Mouse (Mus musculus) gonadal fat pad, adult 2 months (tissue): ENCODE results near the gene Immp2l. TPM values are rescaled to one million over a fixed set of nuclear protein-coding genes. Genes with fewer than 3 reads are reported as not detected.
A peak's percentile ranks its signal among the peaks of the same experiment; 100 is the strongest.
"Not testable (repeated sequence)": the region's sequence is repeated elsewhere in the genome, so short reads cannot be mapped to it uniquely, and the experiment has no call there.

ENCODE experiments used
- DNase-seq: peaks from one replicate; pipeline ENCODE4 v3.0.0-alpha.2; 2012; ENCODE audit warnings: low read depth
- polyA plus RNA-seq: library from polyadenylated mRNA; depleted of rRNA; stranded (reverse); fragments of >200 nt; gene quantifications from 2 replicates; pipeline ENCODE4 v1.2.3, GENCODE M21; 2012

The Immp2l gene
- polyA plus RNA-seq, 1 experiment = 8.4 TPM

DNA sequence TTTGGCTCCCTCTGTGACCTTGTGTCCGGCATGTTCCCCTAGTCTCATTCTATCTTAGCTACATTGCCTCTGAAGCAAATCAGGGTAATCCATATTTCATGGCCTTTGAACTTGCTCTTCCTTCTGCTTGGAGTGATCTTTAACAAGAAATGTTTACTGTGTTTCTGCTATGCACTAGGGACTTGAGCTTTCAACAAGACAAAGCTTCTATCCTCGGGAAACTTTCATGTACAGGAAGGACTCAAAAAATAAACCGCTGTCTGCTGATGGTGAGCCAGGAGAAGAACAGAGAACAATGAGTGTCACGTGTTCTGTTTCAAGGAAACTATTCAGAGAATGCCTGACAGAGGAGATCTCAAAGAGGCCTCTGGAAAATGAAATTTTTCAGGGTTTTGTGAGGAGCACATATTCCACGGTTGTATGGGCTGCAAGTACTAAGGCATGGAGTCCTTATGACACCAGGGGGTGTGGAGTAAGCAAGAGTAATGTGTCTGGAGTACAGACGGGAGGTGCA lies 814.5 kb downstream of the Immp2l start:
- no peak for DNase-seq

GRCm38 (mm10) chr12:41839241-41839640 lies 815.4 kb downstream of the Immp2l start:
- no peak for DNase-seq

- no peak for DNase-seq
Observed at GRCm38 (mm10) chr12:41842694-41843329, 818.9 kb downstream of the Immp2l start.

- DNase-seq = no peak
Observed at GRCm38 (mm10) chr12:41851896-41852470, 828.1 kb downstream of the Immp2l start.

DNA sequence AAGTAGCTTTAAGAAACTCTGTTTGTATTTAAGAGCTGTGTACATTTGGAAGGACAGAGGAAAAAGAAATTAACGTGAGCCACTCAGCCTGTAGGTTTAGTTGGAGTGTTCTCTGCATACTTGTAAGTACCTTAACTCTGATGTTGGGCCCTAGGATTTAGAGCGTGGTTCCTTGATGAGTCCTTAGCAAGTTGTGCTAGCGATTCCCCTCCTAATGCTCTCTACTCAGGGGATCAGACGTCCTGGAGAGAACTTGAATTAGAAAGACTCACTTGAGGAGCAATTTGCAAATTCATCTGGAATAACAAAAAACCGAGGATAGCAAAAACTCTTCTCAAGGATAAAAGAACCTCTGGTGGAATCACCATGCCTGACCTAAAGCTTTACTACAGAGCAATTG lies 835.8 kb downstream of the Immp2l start:
- not testable (repeated sequence) for DNase-seq

DNA sequence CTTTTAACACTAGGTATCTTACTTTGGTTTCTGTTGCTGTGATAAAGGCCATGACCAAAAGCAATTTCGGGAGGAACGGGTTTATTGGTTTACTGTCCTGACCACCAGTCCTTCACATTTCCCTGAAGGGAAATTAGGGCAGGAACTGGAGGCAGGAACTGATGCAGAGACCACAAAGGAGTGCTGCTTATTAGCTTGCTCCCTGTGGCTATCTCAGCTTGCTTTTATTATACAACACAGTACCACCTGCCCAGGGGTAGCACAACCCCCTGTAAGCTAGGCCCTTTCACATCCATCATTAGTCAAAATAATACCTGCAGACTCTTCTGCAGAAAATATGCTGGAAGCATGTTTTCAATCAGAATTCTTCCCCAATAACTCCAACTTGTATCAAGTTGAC lies 844.4 kb downstream of the Immp2l start:
- DNase-seq = no peak

DNA sequence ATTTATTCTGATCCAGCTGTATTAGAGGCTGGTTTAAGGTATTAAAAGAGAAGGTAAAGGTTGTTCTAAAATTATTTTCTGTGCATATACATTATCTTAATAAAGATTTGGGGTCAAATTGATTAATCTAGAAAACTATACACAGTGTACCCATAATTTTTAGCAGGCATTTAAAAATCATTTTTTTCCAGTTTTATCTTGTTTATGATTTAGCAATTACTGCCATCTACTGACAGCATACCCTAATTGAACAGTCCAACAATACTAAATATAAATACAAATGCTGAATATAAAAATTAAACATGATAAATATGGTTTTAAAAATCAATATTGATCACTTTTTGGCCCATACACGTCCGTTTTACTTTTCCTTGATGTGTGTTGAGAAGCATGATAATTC lies 850.1 kb downstream of the Immp2l start:
- DNase-seq = no peak

GRCm38 (mm10) chr12:41877292-41877959 lies 853.5 kb downstream of the Immp2l start:
- no peak for DNase-seq

GRCm38 (mm10) chr12:41878493-41878892 lies 854.6 kb downstream of the Immp2l start:
- no peak for DNase-seq

- no peak for DNase-seq
Observed at GRCm38 (mm10) chr12:41878972-41879371, 855.1 kb downstream of the Immp2l start.

DNA sequence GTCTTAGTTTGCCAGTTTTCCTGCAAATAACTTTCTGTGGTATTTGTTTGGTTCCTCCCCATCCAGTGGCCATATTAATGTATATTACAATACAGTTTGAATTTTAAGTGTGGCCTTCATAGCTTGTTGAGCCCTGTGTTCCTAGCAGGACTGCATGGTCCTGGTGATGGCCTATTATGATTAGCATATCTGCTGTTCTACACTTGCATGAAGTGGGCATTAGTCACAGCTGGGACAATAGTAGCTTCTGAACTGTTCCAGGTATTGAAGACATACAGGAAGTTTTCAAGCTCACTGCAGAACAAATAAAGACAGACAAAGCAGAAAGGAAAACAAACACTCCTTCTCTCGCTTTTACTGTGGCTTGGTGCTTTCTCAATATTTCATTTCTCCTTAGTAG lies 855.5 kb downstream of the Immp2l start:
- DNase-seq = no peak

GRCm38 (mm10) chr12:41880833-41881232 lies 856.9 kb downstream of the Immp2l start:
- no peak for DNase-seq

DNA sequence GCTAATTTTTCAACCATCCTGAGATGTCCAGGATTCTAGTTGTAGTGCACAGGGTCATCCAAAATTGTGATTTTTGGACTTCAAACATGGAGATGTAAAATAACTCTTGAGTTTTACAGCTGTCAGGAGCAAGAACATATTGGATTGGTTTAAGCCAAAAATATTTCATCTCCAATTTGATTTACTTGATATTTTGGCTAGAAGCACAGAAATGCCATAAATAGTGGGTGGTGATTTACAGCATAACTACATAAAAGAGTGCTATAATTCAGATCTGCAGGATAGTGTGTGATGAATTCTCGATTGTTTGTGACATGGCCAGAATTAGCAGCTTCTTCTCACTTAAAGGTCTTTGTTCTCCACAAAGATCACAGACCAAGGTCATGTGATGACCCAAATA lies 884.1 kb downstream of the Immp2l start:
- no peak for DNase-seq

DNA sequence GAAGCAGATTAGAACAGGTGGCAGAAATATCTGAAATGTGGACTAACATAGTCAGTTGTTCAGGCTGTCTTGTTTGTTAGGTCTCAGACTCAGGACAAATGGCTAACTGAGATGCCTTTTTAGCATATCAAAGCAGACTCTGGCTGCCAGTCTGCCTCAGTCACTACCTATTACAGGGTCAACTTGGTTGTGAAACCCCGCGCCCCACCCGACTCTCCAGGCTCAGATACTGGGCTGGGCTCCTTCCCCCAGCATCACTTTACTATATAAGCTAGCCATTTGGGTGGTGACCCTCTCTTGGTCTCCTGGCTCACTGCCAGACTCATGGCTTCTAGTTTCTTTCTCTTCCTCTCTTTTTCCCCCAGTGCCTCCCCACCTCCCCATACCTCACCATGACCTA lies 887.7 kb downstream of the Immp2l start:
- no peak for DNase-seq

- no peak for DNase-seq
Observed at GRCm38 (mm10) chr12:41937751-41938150, 913.9 kb downstream of the Immp2l start.

DNA sequence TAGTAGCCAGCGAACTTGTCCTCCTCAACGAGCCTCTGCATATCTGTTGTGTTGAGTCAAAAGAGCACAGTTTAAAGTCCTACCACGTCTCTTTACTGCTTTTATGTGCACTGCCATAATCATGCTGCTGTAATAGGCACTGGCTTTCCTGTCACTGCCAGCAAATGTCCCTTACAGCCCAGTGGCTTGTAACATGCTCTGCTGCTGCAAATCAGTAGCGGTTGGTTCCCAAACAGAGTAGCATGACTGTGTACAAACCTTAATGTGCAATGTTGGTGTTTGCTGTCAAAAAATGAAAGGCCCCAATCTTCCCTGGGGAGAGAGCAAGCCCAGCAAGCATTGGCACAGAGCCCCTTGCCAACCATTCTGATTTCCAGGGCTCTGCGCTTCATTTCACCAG lies 918.0 kb downstream of the Immp2l start:
- DNase-seq = no peak

- DNase-seq = no peak
Observed at GRCm38 (mm10) chr12:41944079-41944672, 920.3 kb downstream of the Immp2l start.

DNA sequence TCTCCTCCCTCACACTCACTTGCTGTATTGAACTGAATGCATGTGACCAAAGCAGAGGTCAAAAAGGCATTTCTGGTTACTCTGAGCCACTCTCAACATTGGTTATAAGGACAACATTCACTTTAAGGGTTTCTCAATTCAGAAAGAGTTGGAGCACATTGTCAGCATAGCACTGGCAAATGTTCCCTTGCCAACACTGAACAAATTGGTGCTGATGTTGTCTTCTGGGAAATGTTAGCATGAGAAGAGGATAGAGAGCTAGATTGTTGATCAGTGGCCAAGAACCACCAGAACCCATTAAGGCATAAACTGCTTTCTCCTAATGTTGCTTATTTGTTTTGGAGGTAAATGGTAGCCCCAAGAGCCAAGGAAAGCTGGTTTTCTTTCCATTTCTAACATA lies 922.6 kb downstream of the Immp2l start:
- no peak for DNase-seq

DNA sequence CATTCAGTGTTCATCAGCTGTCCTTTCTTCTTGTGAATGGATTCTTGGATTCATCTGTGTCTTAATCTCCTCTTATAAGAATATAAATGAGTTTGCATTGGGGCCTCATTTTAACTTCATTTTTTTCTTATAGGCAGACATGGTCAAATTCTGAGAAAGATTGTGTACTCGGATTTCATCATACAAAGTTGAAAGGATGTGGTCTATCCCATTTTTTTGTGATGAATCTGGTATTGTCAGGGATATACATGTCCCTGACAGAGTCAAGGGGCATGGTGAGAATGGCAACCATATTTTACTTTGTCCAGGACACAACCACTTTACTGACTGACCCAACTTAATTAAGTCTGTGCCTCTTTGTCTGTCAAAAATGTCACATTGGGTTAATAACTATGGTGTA lies 925.5 kb downstream of the Immp2l start:
- DNase-seq = no peak

- peak; percentile 13 for DNase-seq
Observed at GRCm38 (mm10) chr12:41949841-41950241, 926.0 kb downstream of the Immp2l start.

- no peak for DNase-seq
Observed at GRCm38 (mm10) chr12:41950726-41951125, 926.8 kb downstream of the Immp2l start.

GRCm38 (mm10) chr12:41961038-41961437 lies 937.1 kb downstream of the Immp2l start:
- no peak for DNase-seq

DNA sequence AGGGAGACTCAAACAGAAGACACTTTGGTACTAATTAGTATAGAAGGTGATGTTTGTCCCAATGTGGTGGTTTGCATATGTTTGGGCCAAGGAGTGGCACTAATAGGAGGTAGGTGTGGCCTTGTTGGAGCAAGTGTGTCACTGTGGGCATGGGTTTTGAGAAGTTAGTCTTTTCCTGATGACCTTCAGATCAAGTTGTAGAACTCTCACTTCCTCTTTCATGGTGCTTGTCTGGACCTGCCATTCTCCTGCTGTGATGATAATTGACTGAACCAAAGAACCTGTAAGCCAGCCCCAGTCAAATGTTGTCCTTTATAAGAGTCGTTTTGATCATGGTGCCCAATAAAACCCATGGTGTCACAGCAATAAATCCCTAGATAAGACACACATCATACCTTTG lies 967.5 kb downstream of the Immp2l start:
- no peak for DNase-seq
